Mouse (Mus musculus) T-helper 17 cell (primary cell): ENCODE data around the gene Cdc42ep2.

Experiments used
- in situ Hi-C, 2 experiments: fragments of 300-600 bp; cut with MboI, MseI; formaldehyde crosslinking; loops; 1 replicate in 1 of 2; 2 replicates in 1 of 2; pipeline ENCODE4 v1.15.1; 2025; ENCODE audit warnings: high pct_unique_total_duplicates in 2 of 2

The Cdc42ep2 gene

GRCm38 (mm10) chr19:5879735-5880134 is 44.9 kb downstream of the Cdc42ep2 start:
- in situ Hi-C loops: loop anchor here (5.0 to 10.0 kb wide), 2 partner anchors 92 to 95 kb away; no protein-coding TSS in a partner anchor

GRCm38 (mm10) chr19:5878916-5879315 is 45.7 kb downstream of the Cdc42ep2 start:
- in situ Hi-C loops: loop anchor here (5.0 to 10.0 kb wide), 2 partner anchors 92 to 94 kb away; no protein-coding TSS in a partner anchor

- in situ Hi-C loops: loop anchor here (5.0 to 10.0 kb wide), 2 partner anchors 91 to 94 kb away; no protein-coding TSS in a partner anchor
These were observed 46.3 kb downstream of the Cdc42ep2 start for GRCm38 (mm10) chr19:5878362-5878722.

- in situ Hi-C loops: loop anchor here (5.0 to 10.0 kb wide), 2 partner anchors 90 to 93 kb away; no protein-coding TSS in a partner anchor
These were observed 46.8 kb downstream of the Cdc42ep2 start, which contains the start of gene Slc25a45 for GRCm38 (mm10) chr19:5877618-5878361. TSS of gene Slc25a45 (plus strand) at chr19:5877808.

- in situ Hi-C loops: loop anchor here (5.0 to 25.0 kb wide), 3 partner anchors 88 to 1488 kb away; partner anchors contain the start of gene Kdm2a (in 1 of the 2)
These were observed 49.6 kb downstream of the Cdc42ep2 start, which contains the start of gene Frmd8 for GRCm38 (mm10) chr19:5874969-5875480. TSS of gene Frmd8 (minus strand) at chr19:5875274.

- in situ Hi-C loops: loop anchor here (10.0 to 25.0 kb wide), 2 partner anchors 90 to 1487 kb away; partner anchors contain the start of gene Kdm2a (in 1 of the 2)
These were observed 50.1 kb downstream of the Cdc42ep2 start for GRCm38 (mm10) chr19:5874391-5874968.

GRCm38 (mm10) chr19:5872931-5873556 is 51.6 kb downstream of the Cdc42ep2 start:
- in situ Hi-C loops: loop anchor here (10.0 to 25.0 kb wide), 2 partner anchors 88 to 1486 kb away; partner anchors contain the start of gene Kdm2a (in 1 of the 2)

GRCm38 (mm10) chr19:5872528-5872927 is 52.1 kb downstream of the Cdc42ep2 start:
- in situ Hi-C loops: loop anchor here (10.0 to 25.0 kb wide), 2 partner anchors 88 to 1485 kb away; partner anchors contain the start of gene Kdm2a (in 1 of the 2)

- in situ Hi-C loops: loop anchor here (10.0 to 25.0 kb wide), 2 partner anchors 87 to 1484 kb away; partner anchors contain the start of gene Kdm2a (in 1 of the 2)
These were observed 52.9 kb downstream of the Cdc42ep2 start for GRCm38 (mm10) chr19:5871683-5872082.

- in situ Hi-C loops: loop anchor here (10.0 to 25.0 kb wide), 2 partner anchors 86 to 1484 kb away; partner anchors contain the start of gene Kdm2a (in 1 of the 2)
These were observed 53.3 kb downstream of the Cdc42ep2 start for GRCm38 (mm10) chr19:5871273-5871672.

- in situ Hi-C loops: loop anchor here in 1 of 2 experiments (25.0 kb wide), 1 partner anchor 1481 kb away; the partner anchor contains the start of gene Kdm2a
These were observed 56.5 kb downstream of the Cdc42ep2 start for GRCm38 (mm10) chr19:5868096-5868495.
